Mouse (Mus musculus): ENCODE results near the gene Tor1b. TPM values are rescaled to one million over a fixed set of nuclear protein-coding genes. Genes with fewer than 3 reads are reported as not detected.
A peak's percentile ranks its signal among the peaks of the same experiment; 100 is the strongest.
"Not testable (repeated sequence)": the region's sequence is repeated elsewhere in the genome, so short reads cannot be mapped to it uniquely, and the experiment has no call there.

The Tor1b gene
- polyA plus RNA-seq, 1 experiment from 2014 or later = 26.1 TPM

DNA sequence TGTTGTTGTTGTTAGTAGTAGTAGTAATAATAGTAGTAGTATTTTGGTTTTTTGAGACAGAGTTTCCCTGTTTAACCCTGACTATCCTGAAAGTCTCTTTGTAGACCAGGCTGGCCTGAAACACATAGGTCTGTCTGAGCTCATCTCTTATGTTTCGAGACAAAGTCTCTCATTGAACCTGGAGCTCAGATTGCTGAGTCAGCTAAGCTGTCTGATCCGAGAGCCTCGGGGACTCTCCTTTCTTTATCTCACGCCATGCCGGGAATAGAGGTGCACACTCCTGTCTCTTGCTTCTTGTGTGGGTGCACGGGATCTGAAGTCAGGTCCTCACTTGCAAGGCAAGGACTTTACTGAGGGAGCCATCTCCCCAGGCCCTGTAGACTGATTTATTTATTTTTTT is 19.7 kb upstream of the Tor1b start:
- 67% methylated on average over 6 of the region's 6 CpGs for WGBS
- ATAC-seq (ENCODE audit: insufficient number of reproducible peaks, insufficient read depth, low FRiP score, low read depth) = no peak
- H3K9ac ChIP-seq (ENCODE audit: low read length) = no peak overlapping the region
- no peak overlapping the region for H3K4me2 ChIP-seq (ENCODE audit: low read length)
- no peaks in the 10 kb centered on the region for H3K27me3 ChIP-seq (ENCODE audit: control insufficient read depth, insufficient read depth, low read length)
- no peak overlapping the region for H3K4me3 ChIP-seq (ENCODE audit: control insufficient read depth in 1 of 2, insufficient read depth in 1 of 2, low read depth in 1 of 2, low read length in 2 of 2)
- H3K36me3 ChIP-seq (ENCODE audit: control insufficient read depth, insufficient read depth, low read length) = no peaks in the 10 kb centered on the region
- H3K9me3 ChIP-seq (ENCODE audit: control insufficient read depth, low read length) = no peaks in the 10 kb centered on the region
- H3K4me1 ChIP-seq (ENCODE audit: control insufficient read depth in 2 of 2, insufficient read depth in 2 of 2, low read length in 2 of 2) = peaks cover 5 to 9% of the 10 kb centered on the region in 2 experiments; a peak in 3 of 4 replicates
- no peak overlapping the region for H3K27ac ChIP-seq (replicated peaks in 1 of 2; ENCODE audit: control insufficient read depth in 1 of 2, insufficient read depth in 1 of 2, low read depth in 2 of 2, low read length in 2 of 2)

GRCm38 (mm10) chr2:30933917-30934450 is 18.8 kb upstream of the Tor1b start:
- no peaks in the 10 kb centered on the region for H3K27me3 ChIP-seq (ENCODE audit: control insufficient read depth, insufficient read depth, low read length)
- no peak overlapping the region for H3K4me2 ChIP-seq (ENCODE audit: low read length)
- no peaks in the 10 kb centered on the region for H3K9me3 ChIP-seq (ENCODE audit: control insufficient read depth, low read length)
- H3K36me3 ChIP-seq (ENCODE audit: control insufficient read depth, insufficient read depth, low read length) = no peaks in the 10 kb centered on the region
- H3K27ac ChIP-seq (replicated peaks in 1 of 2; ENCODE audit: control insufficient read depth in 1 of 2, insufficient read depth in 1 of 2, low read depth in 2 of 2, low read length in 2 of 2) = no peak overlapping the region
- H3K4me3 ChIP-seq (ENCODE audit: control insufficient read depth in 1 of 2, insufficient read depth in 1 of 2, low read depth in 1 of 2, low read length in 2 of 2) = no peak overlapping the region
- WGBS = 20% methylated on average over 7 of the region's 7 CpGs
- no peak for ATAC-seq (ENCODE audit: insufficient number of reproducible peaks, insufficient read depth, low FRiP score, low read depth)
- H3K4me1 ChIP-seq (ENCODE audit: control insufficient read depth in 2 of 2, insufficient read depth in 2 of 2, low read length in 2 of 2) = peaks cover 5 to 6% of the 10 kb centered on the region in 2 experiments; a peak in 2 of 4 replicates
- H3K9ac ChIP-seq (ENCODE audit: low read length) = no peak overlapping the region

DNA sequence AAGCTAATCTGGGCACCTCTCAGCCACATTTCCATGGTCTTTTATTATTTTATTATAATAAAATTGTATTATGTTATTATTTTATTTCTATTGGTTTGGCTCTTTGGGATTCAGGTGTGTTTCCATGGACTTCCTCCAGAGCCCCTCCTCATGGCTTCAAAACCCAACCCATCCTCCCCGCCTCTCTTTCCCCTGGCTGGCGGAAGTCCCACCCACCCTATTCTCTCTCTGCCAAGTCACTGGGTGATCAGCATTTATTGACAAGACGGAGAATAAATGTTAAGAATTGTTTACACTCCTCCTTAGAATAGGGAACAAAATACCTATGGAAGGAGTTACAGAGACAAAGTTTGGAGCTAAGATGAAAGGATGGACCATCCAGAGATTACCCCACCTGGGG is 16.0 kb upstream of the Tor1b start:
- Histone ChIP-seq H3K27me3 (ENCODE audit: control insufficient read depth, insufficient read depth, low read length) (no peaks in the 10 kb centered on the region), H3K4me2 (ENCODE audit: low read length) (no peak overlapping the region), H3K4me3 (ENCODE audit: control insufficient read depth in 1 of 2, insufficient read depth in 1 of 2, low read depth in 1 of 2, low read length in 2 of 2) (no peak overlapping the region), H3K9me3 (ENCODE audit: control insufficient read depth, low read length) (no peaks in the 10 kb centered on the region), H3K27ac (replicated peaks in 1 of 2; ENCODE audit: control insufficient read depth in 1 of 2, insufficient read depth in 1 of 2, low read depth in 2 of 2, low read length in 2 of 2) (no peak overlapping the region), H3K4me1 (ENCODE audit: control insufficient read depth in 2 of 2, insufficient read depth in 2 of 2, low read length in 2 of 2) (no peaks in the 10 kb centered on the region), H3K36me3 (ENCODE audit: control insufficient read depth, insufficient read depth, low read length) (no peaks in the 10 kb centered on the region), H3K9ac (ENCODE audit: low read length) (no peak overlapping the region)
- WGBS = 76% methylated on average over 3 of the region's 3 CpGs
- no peak for ATAC-seq (ENCODE audit: insufficient number of reproducible peaks, insufficient read depth, low FRiP score, low read depth)

DNA sequence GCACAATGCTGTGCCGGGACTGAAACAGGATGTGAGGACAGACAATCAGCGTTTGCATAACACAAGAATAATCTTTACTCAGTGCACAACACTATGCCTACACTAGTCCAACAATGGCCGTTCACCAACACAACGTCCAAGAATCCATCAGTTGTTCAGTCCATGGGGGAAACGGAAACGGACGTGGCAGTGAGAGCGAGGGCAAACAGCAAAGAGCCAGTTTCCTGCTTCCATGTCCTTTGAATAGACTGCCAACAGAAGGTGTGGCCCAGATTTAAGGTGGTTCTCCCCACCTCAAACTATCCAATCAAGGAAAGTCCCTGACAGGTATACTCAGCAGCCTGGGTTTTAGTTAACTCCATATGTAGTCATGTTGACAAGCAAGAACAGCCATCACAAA is 15.0 kb upstream of the Tor1b start:
- Histone ChIP-seq H3K36me3 (ENCODE audit: control insufficient read depth, insufficient read depth, low read length) (no peaks in the 10 kb centered on the region), H3K4me1 (ENCODE audit: control insufficient read depth in 2 of 2, insufficient read depth in 2 of 2, low read length in 2 of 2) (no peaks in the 10 kb centered on the region), H3K9me3 (ENCODE audit: control insufficient read depth, low read length) (no peaks in the 10 kb centered on the region), H3K27me3 (ENCODE audit: control insufficient read depth, insufficient read depth, low read length) (no peaks in the 10 kb centered on the region), H3K27ac (replicated peaks in 1 of 2; ENCODE audit: control insufficient read depth in 1 of 2, insufficient read depth in 1 of 2, low read depth in 2 of 2, low read length in 2 of 2) (no peak overlapping the region), H3K9ac (ENCODE audit: low read length) (no peak overlapping the region), H3K4me2 (ENCODE audit: low read length) (no peak overlapping the region), H3K4me3 (ENCODE audit: control insufficient read depth in 1 of 2, insufficient read depth in 1 of 2, low read depth in 1 of 2, low read length in 2 of 2) (no peak overlapping the region)
- no peak for ATAC-seq (ENCODE audit: insufficient number of reproducible peaks, insufficient read depth, low FRiP score, low read depth)
- WGBS = 66% methylated on average over 8 of the region's 8 CpGs

DNA sequence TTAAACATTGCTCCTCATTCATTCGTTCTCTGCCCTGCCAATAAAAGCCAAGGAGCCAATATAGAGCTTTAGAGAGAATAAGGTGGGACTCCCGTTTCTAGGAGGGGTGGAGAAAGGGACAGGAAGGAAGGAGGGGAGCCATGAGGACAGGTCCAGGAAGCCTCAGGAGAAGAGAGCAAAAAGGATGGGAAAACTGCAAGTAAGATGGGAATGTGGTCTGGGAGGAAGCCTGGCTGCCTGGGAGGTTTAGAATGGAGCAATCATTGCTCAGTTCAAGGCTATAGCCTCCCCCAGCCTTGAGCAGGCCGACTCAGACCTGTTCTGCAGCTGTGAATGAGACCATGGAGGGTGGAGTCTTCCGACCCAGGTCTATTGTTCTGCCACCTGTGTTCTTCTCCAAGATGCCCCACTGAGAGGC is 14.2 kb upstream of the Tor1b start:
- Histone ChIP-seq H3K27me3 (ENCODE audit: control insufficient read depth, insufficient read depth, low read length) (no peaks in the 10 kb centered on the region), H3K27ac (replicated peaks in 1 of 2; ENCODE audit: control insufficient read depth in 1 of 2, insufficient read depth in 1 of 2, low read depth in 2 of 2, low read length in 2 of 2) (no peak overlapping the region)
- no peak for ATAC-seq (ENCODE audit: insufficient number of reproducible peaks, insufficient read depth, low FRiP score, low read depth)

DNA sequence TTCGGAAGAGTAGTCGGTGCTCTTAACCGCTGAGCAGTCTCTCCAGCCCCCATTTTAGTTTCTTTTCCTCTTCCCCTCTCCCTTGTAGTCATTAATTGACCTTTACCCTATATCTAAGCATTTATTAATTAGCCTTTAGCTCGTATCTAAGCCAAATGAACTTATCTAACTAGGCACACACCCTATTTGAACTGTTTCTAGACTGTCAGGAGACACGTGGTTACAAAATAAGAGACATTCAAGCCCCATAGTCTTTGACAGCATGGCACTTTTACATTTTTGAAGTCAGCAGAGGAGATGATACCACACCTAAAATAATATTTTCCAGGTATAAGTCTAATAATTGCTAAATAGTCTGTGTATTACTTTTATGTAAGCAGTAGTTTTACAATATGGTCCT is 11.2 kb upstream of the Tor1b start:
- WGBS = 87% methylated on average over 5 of the region's 5 CpGs
- Histone ChIP-seq H3K9ac (ENCODE audit: low read length) (no peak overlapping the region), H3K27me3 (ENCODE audit: control insufficient read depth, insufficient read depth, low read length) (no peaks in the 10 kb centered on the region), H3K4me3 (ENCODE audit: control insufficient read depth in 1 of 2, insufficient read depth in 1 of 2, low read depth in 1 of 2, low read length in 2 of 2) (no peak overlapping the region), H3K36me3 (ENCODE audit: control insufficient read depth, insufficient read depth, low read length) (no peaks in the 10 kb centered on the region), H3K27ac (replicated peaks in 1 of 2; ENCODE audit: control insufficient read depth in 1 of 2, insufficient read depth in 1 of 2, low read depth in 2 of 2, low read length in 2 of 2) (no peak overlapping the region), H3K4me2 (ENCODE audit: low read length) (no peak overlapping the region), H3K4me1 (ENCODE audit: control insufficient read depth in 2 of 2, insufficient read depth in 2 of 2, low read length in 2 of 2) (no peaks in the 10 kb centered on the region), H3K9me3 (ENCODE audit: control insufficient read depth, low read length) (no peaks in the 10 kb centered on the region)
- ATAC-seq (ENCODE audit: insufficient number of reproducible peaks, insufficient read depth, low FRiP score, low read depth) = no peak

More for the DNA sequence above, 14.2 kb upstream of the Tor1b start:
- Histone ChIP-seq H3K4me3 (ENCODE audit: control insufficient read depth in 1 of 2, insufficient read depth in 1 of 2, low read depth in 1 of 2, low read length in 2 of 2) (no peak overlapping the region), H3K4me1 (ENCODE audit: control insufficient read depth in 2 of 2, insufficient read depth in 2 of 2, low read length in 2 of 2) (no peaks in the 10 kb centered on the region), H3K36me3 (ENCODE audit: control insufficient read depth, insufficient read depth, low read length) (no peaks in the 10 kb centered on the region), H3K9me3 (ENCODE audit: control insufficient read depth, low read length) (no peaks in the 10 kb centered on the region), H3K4me2 (ENCODE audit: low read length) (no peak overlapping the region), H3K9ac (ENCODE audit: low read length) (no peak overlapping the region)
- 36% methylated on average over 4 of the region's 4 CpGs for WGBS

GRCm38 (mm10) chr2:30942116-30942515 is 10.6 kb upstream of the Tor1b start:
- not testable (repeated sequence) for H3K9me3 ChIP-seq (ENCODE audit: control insufficient read depth, low read length); H3K27ac ChIP-seq (replicated peaks in 1 of 2; ENCODE audit: control insufficient read depth in 1 of 2, insufficient read depth in 1 of 2, low read depth in 2 of 2, low read length in 2 of 2); H3K36me3 ChIP-seq (ENCODE audit: control insufficient read depth, insufficient read depth, low read length); H3K4me3 ChIP-seq (ENCODE audit: control insufficient read depth in 1 of 2, insufficient read depth in 1 of 2, low read depth in 1 of 2, low read length in 2 of 2); H3K4me1 ChIP-seq (ENCODE audit: control insufficient read depth in 2 of 2, insufficient read depth in 2 of 2, low read length in 2 of 2); H3K9ac ChIP-seq (ENCODE audit: low read length); ATAC-seq (ENCODE audit: insufficient number of reproducible peaks, insufficient read depth, low FRiP score, low read depth); H3K27me3 ChIP-seq (ENCODE audit: control insufficient read depth, insufficient read depth, low read length)
- 43% methylated on average over 7 of the region's 7 CpGs for WGBS
- H3K4me2 ChIP-seq (ENCODE audit: low read length) = peak overlapping the region; percentile 56

- Histone ChIP-seq H3K9ac (ENCODE audit: low read length) (no peak overlapping the region), H3K27ac (replicated peaks in 1 of 2; ENCODE audit: control insufficient read depth in 1 of 2, insufficient read depth in 1 of 2, low read depth in 2 of 2, low read length in 2 of 2) (no peak overlapping the region)
Observed at GRCm38 (mm10) chr2:30942603-30943011, 10.2 kb upstream of the Tor1b start.

More at GRCm38 (mm10) chr2:30942603-30943011, 10.2 kb upstream of the Tor1b start:
- Histone ChIP-seq H3K36me3 (ENCODE audit: control insufficient read depth, insufficient read depth, low read length) (no peaks in the 10 kb centered on the region), H3K4me2 (ENCODE audit: low read length) (peak overlapping the region; percentile 56), H3K4me1 (ENCODE audit: control insufficient read depth in 2 of 2, insufficient read depth in 2 of 2, low read length in 2 of 2) (no peaks in the 10 kb centered on the region), H3K4me3 (ENCODE audit: control insufficient read depth in 1 of 2, insufficient read depth in 1 of 2, low read depth in 1 of 2, low read length in 2 of 2) (peak overlapping the region; percentile 27 to 33), H3K27me3 (ENCODE audit: control insufficient read depth, insufficient read depth, low read length) (no peaks in the 10 kb centered on the region), H3K9me3 (ENCODE audit: control insufficient read depth, low read length) (no peaks in the 10 kb centered on the region)
- no peak for ATAC-seq (ENCODE audit: insufficient number of reproducible peaks, insufficient read depth, low FRiP score, low read depth)
- 24% methylated on average over 16 of the region's 16 CpGs for WGBS

Data from heart, embryonic 14.5 days (tissue).